Mouse (Mus musculus) cortical plate, adult 2 months (tissue): ENCODE data around the gene Iqcf5.

Source experiments
- CTCF ChIP-seq: fragments of 200-500 bp; IDR thresholded peaks from 2 replicates; pipeline ENCODE4 v1.5.1; 2011; ENCODE audit warnings: mild to moderate bottlenecking, control low read depth, low read length; ENCODE audit not compliant: insufficient read depth; ENCODE audit errors: extremely low read depth
- POLR2A ChIP-seq: fragments of 200-500 bp; IDR thresholded peaks from 2 replicates; pipeline ENCODE4 v1.6.1; 2011; ENCODE audit warnings: mild to moderate bottlenecking, low read length, control low read depth; ENCODE audit not compliant: insufficient read depth; ENCODE audit errors: extremely low read depth

- TF ChIP-seq POLR2A = no peak
- no peak for TF ChIP-seq CTCF
These were observed 46.6 kb upstream of the Iqcf5 start for GRCm38 (mm10) chr9:106467746-106468145.
